Mouse (Mus musculus) liver, postnatal 0 days (tissue): Measurements from ENCODE around the gene Cdh23. TPM values are rescaled to one million over a fixed set of nuclear protein-coding genes. Genes with fewer than 3 reads are reported as not detected.

ENCODE experiments used
- ATAC-seq: fragments of 200-750 bp; cut with Nextera tagmentation; 2 replicates; pipeline ENCODE4 v1.8.0; 2017; ENCODE audit warnings: mild to moderate bottlenecking, moderate library complexity
- DNase-seq: peaks from one replicate; pipeline ENCODE4 v3.0.0-alpha.2; 2016
- H3K27ac ChIP-seq: fragments of 300-500 bp; sonication (generic); 2 replicates; pipeline ENCODE4 v1.5.1; 2014; ENCODE audit warnings: antibody characterized with exemption, moderate library complexity, mild to moderate bottlenecking, low read depth
- H3K27me3 ChIP-seq: fragments of 300-500 bp; sonication (generic); 2 replicates; pipeline ENCODE4 v1.6.1; 2014; ENCODE audit warnings: low read length, control low read depth, mixed read lengths; ENCODE audit not compliant: insufficient read depth
- H3K36me3 ChIP-seq: fragments of 300-500 bp; sonication (generic); replicated peaks from 2 replicates; pipeline ENCODE4 v1.6.1; 2014; ENCODE audit warnings: mild to moderate bottlenecking, control low read depth, low read length, moderate library complexity, mixed read lengths; ENCODE audit not compliant: insufficient read depth
- H3K4me1 ChIP-seq: fragments of 300-500 bp; sonication (generic); 2 replicates; pipeline ENCODE4 v1.6.1; 2014; ENCODE audit warnings: antibody characterized with exemption, mild to moderate bottlenecking, control low read depth; ENCODE audit not compliant: insufficient read depth
- H3K4me2 ChIP-seq: fragments of 300-500 bp; sonication (generic); 2 replicates; pipeline ENCODE4 v1.6.1; 2014; ENCODE audit warnings: low read depth, mild to moderate bottlenecking, low read length, moderate library complexity, mixed read lengths
- H3K4me3 ChIP-seq: fragments of 300-500 bp; sonication (generic); 2 replicates; pipeline ENCODE4 v1.5.1; 2014; ENCODE audit warnings: low read depth, low read length
- H3K9ac ChIP-seq: fragments of 300-500 bp; sonication (generic); replicated peaks from 2 replicates; pipeline ENCODE4 v1.6.1; 2014; ENCODE audit warnings: mild to moderate bottlenecking, moderate library complexity
- H3K9me3 ChIP-seq: fragments of 300-500 bp; sonication (generic); 2 replicates; pipeline ENCODE4 v1.6.1; 2016; ENCODE audit warnings: mild to moderate bottlenecking, control low read depth, low read length, mixed read lengths
- CTCF ChIP-seq: sonication (generic); IDR thresholded peaks from 2 replicates; pipeline ENCODE4 v1.5.1; 2016; ENCODE audit warnings: antibody characterized with exemption, low read depth
- EP300 ChIP-seq: IDR thresholded peaks from 2 replicates; pipeline ENCODE4 v1.6.1; 2016; ENCODE audit warnings: antibody characterized with exemption, low read depth, mild to moderate bottlenecking
- WGBS: fragments of 180-500 bp; shearing (Covaris S2); extraction: QIAGEN DNeasy Blood & Tissue Kit; methylation state at CpG from one replicate; pipeline ENCODE4 v1.1.7; 2014; ENCODE audit not compliant: insufficient replicate concordance; 5-methylcytosine and 5-hydroxymethylcytosine counted together
- polyA plus RNA-seq: library from polyadenylated mRNA; unstranded; fragments of >200 nt; fragmentation: Nextera tagmentation; extraction: Ambion mirVana; gene quantifications from 2 replicates; pipeline ENCODE4 v1.2.1, GENCODE M21; 2015

Cdh23 gene
- polyA plus RNA-seq, 1 experiment from 2014 or later: 0.28 TPM

DNA sequence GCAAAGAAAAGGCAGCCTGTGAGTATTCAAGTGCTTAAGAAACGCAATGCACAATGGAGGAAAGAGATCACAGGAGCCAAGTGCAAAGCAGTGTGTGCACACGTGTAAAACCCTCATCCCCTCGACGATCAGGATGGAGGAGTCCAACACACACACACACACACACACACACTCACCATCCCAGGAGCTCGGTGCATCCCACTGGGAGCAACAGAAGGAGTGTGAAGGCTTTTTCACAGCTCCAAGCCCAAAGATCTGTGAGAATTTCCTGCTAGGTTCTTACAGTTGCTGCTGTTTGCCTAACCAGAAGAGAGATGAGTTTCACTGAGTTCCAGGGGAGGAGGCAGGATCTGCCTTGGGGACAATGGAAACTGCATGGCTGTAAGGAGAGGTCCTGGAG, 35.5 kb upstream of the Cdh23 start:
- 60% methylated on average over 5 of the region's 5 CpGs for WGBS
- no peak overlapping the region for H3K27ac ChIP-seq
- DNase-seq (no peak), ATAC-seq (no peak)
- no peaks in the 10 kb centered on the region for H3K27me3 ChIP-seq
- H3K4me1 ChIP-seq: peaks cover 5% of the 10 kb centered on the region; the same call in 1 of the 2 replicates
- TF ChIP-seq CTCF: no peak
- no peak for TF ChIP-seq EP300
- no peak overlapping the region for H3K4me3 ChIP-seq
- H3K36me3 ChIP-seq: no peaks in the 10 kb centered on the region
- H3K9ac ChIP-seq: no peak overlapping the region
- H3K4me2 ChIP-seq: no peak overlapping the region
- H3K9me3 ChIP-seq: no peaks in the 10 kb centered on the region

DNA sequence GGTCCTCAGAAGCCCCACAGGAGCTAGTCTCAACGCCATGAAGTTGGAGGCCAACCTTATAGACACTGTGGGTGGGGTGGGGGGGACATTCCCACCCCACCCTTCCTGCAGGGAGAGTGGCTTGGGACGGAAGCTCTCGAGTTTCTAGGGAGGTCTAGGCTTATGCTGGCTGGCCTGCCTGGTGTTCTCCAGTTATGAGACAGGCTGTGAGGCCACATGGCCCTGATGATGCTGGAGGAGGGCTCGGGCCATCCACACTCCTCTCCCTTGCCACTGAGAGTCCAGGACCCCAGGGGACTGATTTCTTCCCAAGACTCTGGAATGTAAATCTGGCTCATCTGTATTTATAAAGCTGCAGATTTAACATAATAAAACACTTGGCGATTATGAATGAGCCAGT, 31.0 kb upstream of the Cdh23 start:
- Histone ChIP-seq H3K4me1 (no peaks in the 10 kb centered on the region), H3K36me3 (no peaks in the 10 kb centered on the region), H3K9me3 (no peaks in the 10 kb centered on the region), H3K9ac (no peak overlapping the region), H3K4me2 (no peak overlapping the region), H3K27ac (no peak overlapping the region), H3K27me3 (no peaks in the 10 kb centered on the region), H3K4me3 (no peak overlapping the region)
- ATAC-seq: no peak
- 51% methylated on average over 5 of the region's 5 CpGs for WGBS
- DNase-seq: no peak
- TF ChIP-seq CTCF (no peak), EP300 (no peak)

DNA sequence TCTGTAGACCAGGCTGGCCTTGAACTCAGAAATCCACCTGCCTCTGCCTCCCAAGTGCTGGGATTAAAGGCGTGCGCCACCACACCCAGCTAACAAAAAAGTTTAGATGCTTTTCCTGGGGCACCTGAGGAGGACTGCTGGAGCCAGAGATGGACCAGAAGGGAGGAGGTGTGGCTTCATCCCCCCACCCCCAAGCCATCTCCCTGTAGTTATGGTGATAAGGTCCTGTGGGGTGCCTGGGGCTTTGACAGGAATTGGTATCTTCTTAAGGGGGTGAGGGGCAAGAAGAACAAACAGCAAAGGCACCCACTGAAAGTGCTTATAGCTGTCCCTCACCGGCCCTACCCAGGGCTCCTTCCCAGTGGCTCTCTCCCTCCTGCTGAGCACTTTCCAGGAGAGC, 30.6 kb upstream of the Cdh23 start:
- Histone ChIP-seq H3K9me3 (no peaks in the 10 kb centered on the region), H3K27me3 (no peaks in the 10 kb centered on the region), H3K4me2 (no peak overlapping the region), H3K4me3 (no peak overlapping the region), H3K27ac (no peak overlapping the region), H3K9ac (no peak overlapping the region), H3K4me1 (no peaks in the 10 kb centered on the region), H3K36me3 (no peaks in the 10 kb centered on the region)
- WGBS: 78% methylated on average over 3 of the region's 3 CpGs
- DNase-seq (no peak), ATAC-seq (no peak)
- no peak for TF ChIP-seq CTCF
- TF ChIP-seq EP300: no peak

DNA sequence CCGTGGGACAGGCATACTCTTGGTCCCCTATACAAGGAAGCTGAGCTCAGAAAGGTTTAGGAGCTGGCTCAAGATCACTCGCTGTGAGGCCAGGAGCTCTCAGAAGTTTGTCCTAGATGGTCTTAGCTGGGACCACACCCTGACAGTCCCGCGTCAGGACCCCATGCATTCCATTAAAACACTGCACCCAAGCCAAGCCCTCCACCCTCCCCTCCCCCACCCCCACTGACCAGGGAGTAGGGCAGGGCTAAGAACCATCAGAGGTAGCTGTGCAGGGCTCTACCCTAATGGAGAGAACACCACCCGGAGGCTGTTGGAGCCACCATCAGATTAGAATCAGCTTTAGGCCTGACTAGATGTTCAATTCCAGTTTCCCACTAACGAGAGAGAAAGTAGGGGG, 28.2 kb upstream of the Cdh23 start:
- no peaks in the 10 kb centered on the region for H3K9me3 ChIP-seq
- 70% methylated on average over 6 of the region's 6 CpGs for WGBS
- no peak overlapping the region for H3K4me2 ChIP-seq
- ATAC-seq (no peak), DNase-seq (no peak)
- no peaks in the 10 kb centered on the region for H3K27me3 ChIP-seq
- no peaks in the 10 kb centered on the region for H3K36me3 ChIP-seq
- H3K4me1 ChIP-seq: no peaks in the 10 kb centered on the region
- H3K9ac ChIP-seq: no peak overlapping the region
- no peak overlapping the region for H3K27ac ChIP-seq
- H3K4me3 ChIP-seq: no peak overlapping the region
- no peak for TF ChIP-seq EP300
- no peak for TF ChIP-seq CTCF

DNA sequence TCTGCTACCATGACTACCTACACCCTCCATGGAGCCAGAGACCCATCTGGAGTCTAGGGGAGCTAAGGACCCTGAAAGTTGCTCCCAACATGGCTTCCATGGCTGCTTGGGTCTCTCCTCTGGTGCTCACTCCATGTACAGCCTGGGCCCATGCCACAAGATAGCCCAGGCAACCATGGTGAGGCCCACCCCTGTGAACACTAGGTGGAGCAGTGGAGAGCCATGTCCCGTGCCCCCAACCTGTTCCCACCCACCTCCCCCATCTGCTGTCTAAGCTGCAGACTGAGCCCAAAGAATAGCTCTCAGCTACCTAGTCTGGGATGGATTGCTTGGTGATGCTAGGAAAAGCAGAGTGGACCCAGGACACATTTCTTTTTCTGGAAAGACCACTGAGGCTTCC, 27.1 kb upstream of the Cdh23 start:
- no peak for ATAC-seq
- no peak overlapping the region for H3K4me2 ChIP-seq

DNA sequence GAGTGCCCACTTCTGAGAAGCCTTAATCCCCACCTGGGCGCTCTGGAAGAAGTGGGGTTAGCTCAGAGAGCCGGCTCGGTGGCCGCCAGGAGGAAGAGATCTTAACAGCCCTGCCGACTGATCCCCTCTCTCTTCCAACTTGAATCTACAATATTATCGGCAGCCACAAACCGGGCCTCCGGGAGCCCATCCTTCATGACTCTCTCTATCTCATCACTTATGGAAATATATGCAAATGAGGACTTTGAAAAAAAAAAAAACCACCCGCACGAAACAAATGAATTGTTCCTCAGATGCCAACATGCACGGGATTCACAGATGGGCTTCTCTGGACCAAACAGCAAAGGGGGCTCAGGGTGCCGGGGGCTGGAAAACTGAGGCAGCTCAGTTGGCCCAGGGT, 25.4 kb upstream of the Cdh23 start:
- Histone ChIP-seq H3K4me1 (no peaks in the 10 kb centered on the region), H3K9ac (no peak overlapping the region), H3K4me3 (no peak overlapping the region), H3K9me3 (no peaks in the 10 kb centered on the region), H3K4me2 (no peak overlapping the region), H3K36me3 (no peaks in the 10 kb centered on the region), H3K27ac (no peak overlapping the region), H3K27me3 (no peaks in the 10 kb centered on the region)
- DNase-seq (no peak), ATAC-seq (no peak)
- 68% methylated on average over 12 of the region's 12 CpGs for WGBS
- TF ChIP-seq CTCF (no peak), EP300 (no peak)

More for the DNA sequence above, 27.1 kb upstream of the Cdh23 start:
- H3K9me3 ChIP-seq: no peaks in the 10 kb centered on the region
- no peaks in the 10 kb centered on the region for H3K36me3 ChIP-seq
- no peak overlapping the region for H3K9ac ChIP-seq
- H3K27ac ChIP-seq: no peak overlapping the region
- no peaks in the 10 kb centered on the region for H3K27me3 ChIP-seq
- H3K4me1 ChIP-seq: no peaks in the 10 kb centered on the region
- no peak for TF ChIP-seq EP300
- TF ChIP-seq CTCF: peak; percentile 49
- DNase-seq: no peak
- 53% methylated on average over 1 of the region's 1 CpGs for WGBS
- no peak overlapping the region for H3K4me3 ChIP-seq

DNA sequence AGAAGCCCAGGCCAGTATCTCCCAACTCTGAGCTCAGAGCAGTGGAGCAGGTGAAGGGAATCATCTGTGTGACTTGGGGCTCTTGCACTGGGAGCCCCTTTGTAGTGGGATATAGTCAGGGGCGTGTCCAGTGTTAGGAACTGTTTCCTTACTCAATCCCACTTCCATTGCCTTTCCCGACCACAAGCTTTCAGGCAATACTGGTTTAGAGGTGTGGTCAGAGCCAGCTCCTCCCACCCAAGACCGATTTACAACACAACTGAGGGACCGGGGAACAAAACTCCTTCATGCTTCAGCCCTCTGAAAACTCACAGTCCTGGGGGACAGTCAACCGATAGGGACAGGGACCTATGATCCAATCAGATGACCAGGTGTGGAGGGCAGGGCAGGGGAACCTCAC, 24.2 kb upstream of the Cdh23 start:
- H3K4me3 ChIP-seq: no peak overlapping the region

More for the DNA sequence above, 24.2 kb upstream of the Cdh23 start:
- no peak for ATAC-seq
- Histone ChIP-seq H3K27ac (no peak overlapping the region), H3K4me1 (no peaks in the 10 kb centered on the region), H3K36me3 (peaks cover 9% of the 10 kb centered on the region; the same call in 1 of the 2 replicates), H3K27me3 (no peaks in the 10 kb centered on the region), H3K9ac (no peak overlapping the region), H3K4me2 (no peak overlapping the region), H3K9me3 (no peaks in the 10 kb centered on the region)
- whole genome bisulfite sequencing: 79% methylated on average over 5 of the region's 5 CpGs
- no peak for TF ChIP-seq EP300
- TF ChIP-seq CTCF: no peak
- DNase-seq: no peak
